Mouse (Mus musculus) lung, embryonic 16.5 days (tissue): ENCODE results near the gene Tbc1d10c. TPM values are rescaled to one million over a fixed set of nuclear protein-coding genes. Genes with fewer than 3 reads are reported as not detected.

ENCODE experiments used
- ATAC-seq: fragments of 200-750 bp; cut with Nextera tagmentation; 2 replicates; pipeline ENCODE4 v1.8.0; 2017; ENCODE audit warnings: low read depth, mild to moderate bottlenecking, moderate library complexity
- H3K27ac ChIP-seq: fragments of 300-500 bp; sonication (generic); 2 replicates; pipeline ENCODE4 v1.5.1; 2014; ENCODE audit warnings: mild to moderate bottlenecking, control low read depth, low read length
- H3K27me3 ChIP-seq: fragments of 300-500 bp; sonication (generic); 2 replicates; pipeline ENCODE4 v1.6.1; 2014; ENCODE audit warnings: low read depth, low read length, mixed read lengths; ENCODE audit not compliant: control insufficient read depth, insufficient read depth
- H3K36me3 ChIP-seq: fragments of 300-500 bp; sonication (generic); 2 replicates; pipeline ENCODE4 v1.6.1; 2014; ENCODE audit warnings: low read length; ENCODE audit not compliant: control insufficient read depth, insufficient read depth
- H3K4me1 ChIP-seq: fragments of 300-500 bp; sonication (generic); replicated peaks from 2 replicates; pipeline ENCODE4 v1.6.1; 2014; ENCODE audit warnings: low read length, mixed read lengths; ENCODE audit not compliant: control insufficient read depth, insufficient read depth
- H3K4me2 ChIP-seq: fragments of 300-500 bp; sonication (generic); 2 replicates; pipeline ENCODE4 v1.6.1; 2014; ENCODE audit warnings: low read depth, low read length, control low read depth
- H3K4me3 ChIP-seq: fragments of 300-500 bp; sonication (generic); 2 replicates; pipeline ENCODE4 v1.5.1; 2014; ENCODE audit warnings: mild to moderate bottlenecking, low read length, control low read depth
- H3K9ac ChIP-seq: fragments of 300-500 bp; sonication (generic); 2 replicates; pipeline ENCODE4 v1.6.1; 2014; ENCODE audit warnings: low read length, control low read depth
- H3K9me3 ChIP-seq: fragments of 300-500 bp; sonication (generic); 2 replicates; pipeline ENCODE4 v1.6.1; 2016; ENCODE audit warnings: low read length; ENCODE audit not compliant: control insufficient read depth
- WGBS: fragments of 180-500 bp; shearing (Covaris S2); extraction: QIAGEN DNeasy Blood & Tissue Kit; methylation state at CpG from one replicate; pipeline ENCODE4 v1.1.7; 2014; 5-methylcytosine and 5-hydroxymethylcytosine counted together
- polyA plus RNA-seq: library from polyadenylated mRNA; unstranded; fragments of >200 nt; fragmentation: Nextera tagmentation; extraction: Ambion mirVana; gene quantifications from 2 replicates; pipeline ENCODE4 v1.2.1, GENCODE M21; 2015

Gene Tbc1d10c
- polyA plus RNA-seq, 1 experiment from 2014 or later, result 4.0 TPM

GRCm38 (mm10) chr19:4227894-4228678 is 37.0 kb upstream of the Tbc1d10c start:
- Histone ChIP-seq H3K4me1 (peaks cover 19% of the 10 kb centered on the region), H3K9ac (peak overlapping the region; percentile 24; the same call in 1 of the 2 replicates), H3K27ac (peak overlapping the region; percentile 1; the same call in 1 of the 2 replicates), H3K4me3 (no peak overlapping the region), H3K9me3 (no peaks in the 10 kb centered on the region), H3K36me3 (no peaks in the 10 kb centered on the region), H3K4me2 (peak overlapping the region; percentile 16; the same call in 1 of the 2 replicates), H3K27me3 (no peaks in the 10 kb centered on the region; the same call in 1 of the 2 replicates)
- 9% methylated on average over 8 of the region's 8 CpGs for WGBS
- peak; percentile 32; the same call in 1 of the 2 replicates for ATAC-seq

DNA sequence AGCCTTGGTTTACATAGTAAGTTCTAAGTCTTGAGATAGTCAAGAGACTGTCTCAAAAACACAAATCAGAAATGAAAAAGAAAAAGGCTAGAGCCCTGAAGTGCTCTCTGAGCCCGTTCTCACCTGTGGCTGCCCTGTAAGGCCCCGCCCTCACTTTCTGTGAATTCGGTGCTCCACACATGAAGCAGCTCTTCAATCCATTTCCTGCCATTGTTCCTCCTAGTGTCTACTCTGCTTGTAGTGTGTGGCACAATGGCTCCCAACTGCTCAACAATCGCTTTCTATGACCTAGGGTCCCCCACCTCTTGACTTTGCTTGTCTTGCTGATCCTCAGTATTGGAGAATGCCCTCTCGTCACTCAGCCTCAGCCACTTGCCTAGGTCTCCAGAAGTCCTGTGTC is 36.4 kb upstream of the Tbc1d10c start:
- no peak overlapping the region for H3K4me2 ChIP-seq
- WGBS, result 47% methylated on average over 5 of the region's 5 CpGs
- no peaks in the 10 kb centered on the region; the same call in 1 of the 2 replicates for H3K27me3 ChIP-seq
- H3K9me3 ChIP-seq, result no peaks in the 10 kb centered on the region
- H3K27ac ChIP-seq, result 0 out of 2 replicates have a peak overlapping the region, but pooled peaks have one; percentile 1
- H3K4me3 ChIP-seq, result no peak overlapping the region
- ATAC-seq, result no peak
- H3K4me1 ChIP-seq, result peaks cover 17% of the 10 kb centered on the region
- H3K9ac ChIP-seq, result peak overlapping the region; percentile 24; the same call in 1 of the 2 replicates
- H3K36me3 ChIP-seq, result no peaks in the 10 kb centered on the region

GRCm38 (mm10) chr19:4226779-4227178 is 35.7 kb upstream of the Tbc1d10c start:
- Histone ChIP-seq H3K9ac (no peak overlapping the region), H3K27me3 (no peaks in the 10 kb centered on the region; the same call in 1 of the 2 replicates), H3K9me3 (no peaks in the 10 kb centered on the region), H3K27ac (no peak overlapping the region), H3K4me2 (no peak overlapping the region), H3K4me1 (peaks cover 14% of the 10 kb centered on the region), H3K36me3 (no peaks in the 10 kb centered on the region), H3K4me3 (no peak overlapping the region)
- no peak for ATAC-seq
- 82% methylated on average over 7 of the region's 7 CpGs for WGBS

GRCm38 (mm10) chr19:4222165-4222564 is 31.1 kb upstream of the Tbc1d10c start:
- ATAC-seq, result peak; percentile 21; the same call in 1 of the 2 replicates
- Histone ChIP-seq H3K9ac (no peak overlapping the region), H3K4me1 (peaks cover 22% of the 10 kb centered on the region), H3K9me3 (no peaks in the 10 kb centered on the region), H3K27me3 (no peaks in the 10 kb centered on the region; the same call in 1 of the 2 replicates), H3K4me2 (no peak overlapping the region), H3K36me3 (no peaks in the 10 kb centered on the region), H3K27ac (no peak overlapping the region; the same call in 1 of the 2 replicates), H3K4me3 (no peak overlapping the region)
- 54% methylated on average over 11 of the region's 11 CpGs for WGBS

GRCm38 (mm10) chr19:4220957-4221743 is 30.1 kb upstream of the Tbc1d10c start:
- H3K36me3 ChIP-seq, result no peaks in the 10 kb centered on the region
- no peak overlapping the region for H3K4me3 ChIP-seq
- peak overlapping the region; percentile 22; the same call in 1 of the 2 replicates for H3K4me2 ChIP-seq
- ATAC-seq, result peak; percentile 61
- no peaks in the 10 kb centered on the region for H3K27me3 ChIP-seq
- H3K9me3 ChIP-seq, result no peaks in the 10 kb centered on the region
- H3K27ac ChIP-seq, result peak overlapping the region; percentile 87
- H3K9ac ChIP-seq, result peak overlapping the region; percentile 3
- WGBS, result 32% methylated on average over 14 of the region's 14 CpGs
- H3K4me1 ChIP-seq, result peaks cover 32% of the 10 kb centered on the region

DNA sequence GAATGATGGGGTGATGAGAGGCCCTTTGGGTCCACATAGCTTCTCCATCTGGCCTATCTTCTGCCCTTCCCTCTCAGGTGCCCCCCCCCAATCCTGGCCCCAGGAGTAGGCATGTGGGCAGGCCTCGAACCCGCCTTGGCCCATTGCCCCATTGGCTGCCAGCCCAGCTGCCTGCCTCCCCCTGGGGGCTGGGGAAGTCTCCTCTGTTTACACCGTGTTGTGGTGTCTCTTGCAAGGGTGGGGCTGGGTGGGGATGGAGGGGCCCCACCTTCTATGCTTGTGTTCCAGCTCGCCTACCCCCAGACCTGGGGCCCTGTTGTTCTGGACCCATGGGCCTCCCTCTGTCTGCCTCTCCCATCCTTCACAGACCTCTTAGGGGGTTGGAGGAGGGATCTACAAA is 29.3 kb upstream of the Tbc1d10c start:
- H3K4me3 ChIP-seq, result no peak overlapping the region
- peaks cover 35% of the 10 kb centered on the region for H3K4me1 ChIP-seq
- no peaks in the 10 kb centered on the region for H3K27me3 ChIP-seq
- H3K9ac ChIP-seq, result 0 out of 2 replicates have a peak overlapping the region, but pooled peaks have one; percentile 43
- no peaks in the 10 kb centered on the region for H3K36me3 ChIP-seq
- H3K4me2 ChIP-seq, result peak overlapping the region; percentile 22; the same call in 1 of the 2 replicates
- H3K27ac ChIP-seq, result peak overlapping the region; percentile 87
- ATAC-seq, result 0 out of 2 replicates have a peak, but pooled peaks have one; percentile 5
- 32% methylated on average over 4 of the region's 4 CpGs for WGBS
- H3K9me3 ChIP-seq, result no peaks in the 10 kb centered on the region

DNA sequence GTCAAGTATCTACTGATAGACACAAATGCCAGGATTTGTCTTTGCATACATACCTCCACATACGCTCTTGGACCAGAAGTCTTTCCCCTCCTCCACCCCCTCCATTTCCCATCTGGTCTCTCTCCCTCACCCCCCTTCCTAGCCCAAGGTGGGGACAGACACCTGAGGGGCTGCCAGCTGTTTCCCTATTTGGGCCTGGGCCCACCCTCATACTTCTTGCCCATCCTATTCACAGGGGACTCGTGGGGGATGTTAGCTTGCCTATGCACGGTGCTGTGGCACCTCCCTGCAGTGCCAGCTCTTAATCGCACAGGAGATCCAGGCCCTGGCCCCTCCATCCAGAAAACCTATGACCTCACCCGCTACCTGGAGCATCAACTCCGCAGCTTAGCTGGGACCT is 28.9 kb upstream of the Tbc1d10c start:
- H3K9me3 ChIP-seq, result no peaks in the 10 kb centered on the region
- H3K4me1 ChIP-seq, result peaks cover 35% of the 10 kb centered on the region
- ATAC-seq, result no peak
- H3K27ac ChIP-seq, result no peak overlapping the region
- H3K4me2 ChIP-seq, result no peak overlapping the region
- H3K36me3 ChIP-seq, result no peaks in the 10 kb centered on the region
- WGBS, result 82% methylated on average over 6 of the region's 6 CpGs
- H3K4me3 ChIP-seq, result no peak overlapping the region
- no peaks in the 10 kb centered on the region for H3K27me3 ChIP-seq
- H3K9ac ChIP-seq, result no peak overlapping the region

DNA sequence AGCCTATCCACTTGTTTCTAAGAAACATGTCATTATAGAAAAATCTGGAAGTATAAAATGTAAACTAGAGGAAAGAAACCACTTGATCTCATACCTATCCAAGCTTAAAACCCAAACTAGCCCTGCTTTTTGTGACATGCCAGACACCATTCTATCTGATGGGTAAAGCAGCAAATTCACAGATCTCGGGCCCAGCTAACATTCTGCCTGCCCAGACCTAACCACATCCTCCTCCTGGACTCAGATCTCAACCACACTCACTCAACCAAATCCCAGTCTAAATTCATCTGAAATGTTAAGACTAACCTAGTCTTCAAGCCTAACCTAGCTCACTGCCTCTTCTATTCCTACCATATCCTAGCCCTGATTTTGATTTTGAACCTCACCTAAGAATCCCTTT is 27.7 kb upstream of the Tbc1d10c start:
- no peak overlapping the region for H3K4me3 ChIP-seq
- ATAC-seq, result no peak
- no peaks in the 10 kb centered on the region for H3K9me3 ChIP-seq
- H3K4me1 ChIP-seq, result peaks cover 40% of the 10 kb centered on the region
- no peaks in the 10 kb centered on the region for H3K27me3 ChIP-seq
- no peak overlapping the region for H3K4me2 ChIP-seq
- 78% methylated on average over 1 of the region's 1 CpGs for WGBS
- no peaks in the 10 kb centered on the region for H3K36me3 ChIP-seq
- H3K9ac ChIP-seq, result no peak overlapping the region
- H3K27ac ChIP-seq, result no peak overlapping the region

- Histone ChIP-seq H3K4me1 (peaks cover 45% of the 10 kb centered on the region), H3K9ac (no peak overlapping the region), H3K27me3 (no peaks in the 10 kb centered on the region), H3K36me3 (no peaks in the 10 kb centered on the region), H3K4me3 (no peak overlapping the region), H3K27ac (no peak overlapping the region), H3K4me2 (no peak overlapping the region), H3K9me3 (no peaks in the 10 kb centered on the region)
- WGBS, result 88% methylated on average over 11 of the region's 11 CpGs
- ATAC-seq, result no peak
Observed at GRCm38 (mm10) chr19:4218293-4218692, 27.2 kb upstream of the Tbc1d10c start.
